Mouse (Mus musculus): ENCODE data around the gene Zswim5.

- no peak for TF ChIP-seq CTCF (IDR thresholded peaks at IDR 0.05; ENCODE audit: borderline replicate concordance, control insufficient read depth, extremely low read depth, insufficient read depth, low read length, poor library complexity)
- TF ChIP-seq POLR2A (IDR thresholded peaks at IDR 0.05; ENCODE audit: control insufficient read depth, extremely low read depth, insufficient read depth, low read length, poor library complexity): no peak
Observed at GRCm38 (mm10) chr4:116939585-116939984, 62.4 kb downstream of the Zswim5 start.

Data from thymus, adult 2 months (tissue).